Mouse (Mus musculus) C2C12 (cell line): ENCODE results near the gene Tbxas1. TPM values are rescaled to one million over a fixed set of nuclear protein-coding genes. Genes with fewer than 3 reads are reported as not detected.

Experiments used
- H3K27me3 ChIP-seq: one replicate; pipeline ENCODE4 v1.6.1; 2011; ENCODE audit not compliant: control insufficient read depth, insufficient read depth, insufficient read length
- H3K36me3 ChIP-seq: one replicate; pipeline ENCODE4 v1.6.1; 2011; ENCODE audit not compliant: control insufficient read depth, insufficient read depth
- H3K4me3 ChIP-seq: one replicate; pipeline ENCODE4 v1.5.1; 2011; ENCODE audit warnings: mild to moderate bottlenecking, control low read depth; ENCODE audit not compliant: poor library complexity, insufficient read depth, severe bottlenecking
- H3K79me2 ChIP-seq: one replicate; pipeline ENCODE4 v1.6.1; 2011; ENCODE audit not compliant: control insufficient read depth, insufficient read depth
- H3K79me3 ChIP-seq: one replicate; pipeline ENCODE4 v1.6.1; 2011; ENCODE audit warnings: low read depth, control low read depth
- H3ac ChIP-seq: one replicate; pipeline ENCODE3; 2011; ENCODE audit warnings: low read depth; ENCODE audit not compliant: control insufficient read depth, insufficient read length
- CEBPB ChIP-seq: IDR thresholded peaks from one replicate; pipeline ENCODE4 v1.6.1; 2011; ENCODE audit warnings: low read depth, mild to moderate bottlenecking, control low read depth, moderate library complexity
- CTCF ChIP-seq: IDR thresholded peaks from one replicate; pipeline ENCODE4 v1.5.1; 2011; ENCODE audit not compliant: control insufficient read depth, insufficient read depth, insufficient read length
- FOSL1 ChIP-seq: IDR thresholded peaks from one replicate; pipeline ENCODE4 v1.8.0; 2011; ENCODE audit warnings: mild to moderate bottlenecking, low read length; ENCODE audit not compliant: poor library complexity, insufficient read depth, severe bottlenecking
- MAX ChIP-seq: IDR thresholded peaks from one replicate; pipeline ENCODE4 v1.6.1; 2011; ENCODE audit warnings: mild to moderate bottlenecking, control low read depth
- MYOD1 ChIP-seq: IDR thresholded peaks from one replicate; pipeline ENCODE4 v1.6.1; 2011; ENCODE audit warnings: low read depth; ENCODE audit not compliant: control insufficient read depth, insufficient read length
- MYOG ChIP-seq: IDR thresholded peaks from one replicate; pipeline ENCODE4 v1.6.1; 2011; ENCODE audit not compliant: control insufficient read depth, insufficient read length; ENCODE audit errors: extremely low read depth
- USF1 ChIP-seq: IDR thresholded peaks from one replicate; pipeline ENCODE4 v1.6.1; 2011; ENCODE audit warnings: low read depth, mild to moderate bottlenecking, control low read depth, moderate library complexity
- polyA plus RNA-seq: library from polyadenylated mRNA; unstranded; fragments of >200 nt; fragmentation: generic; extraction: Trizol; gene quantifications from one replicate; pipeline ENCODE4 v1.2.1, GENCODE M21; 2012; ENCODE audit warnings: missing spikeins

The Tbxas1 gene
- polyA plus RNA-seq, 1 experiment = 0.06 TPM

GRCm38 (mm10) chr6:38881975-38882374 is 6.8 kb downstream of the Tbxas1 start:
- no peaks in the 10 kb centered on the region for H3K36me3 ChIP-seq
- TF ChIP-seq MAX = no peak
- TF ChIP-seq MYOG = no peak
- TF ChIP-seq CTCF = no peak
- no peak for TF ChIP-seq MYOD1
- TF ChIP-seq CEBPB = no peak
- no peak for TF ChIP-seq USF1
- TF ChIP-seq FOSL1 = no peak
- H3ac ChIP-seq = no peak overlapping the region
- H3K79me2 ChIP-seq = no peaks in the 10 kb centered on the region
- no peak overlapping the region for H3K4me3 ChIP-seq
- no peaks in the 10 kb centered on the region for H3K27me3 ChIP-seq
- H3K79me3 ChIP-seq = no peaks in the 10 kb centered on the region

- TF ChIP-seq MAX (no peak), CEBPB (no peak), USF1 (no peak), MYOG (no peak), CTCF (no peak), FOSL1 (no peak), MYOD1 (no peak)
- Histone ChIP-seq H3K27me3 (no peaks in the 10 kb centered on the region), H3ac (no peak overlapping the region), H3K79me2 (no peaks in the 10 kb centered on the region), H3K36me3 (no peaks in the 10 kb centered on the region), H3K79me3 (no peaks in the 10 kb centered on the region), H3K4me3 (no peak overlapping the region)
These were observed 7.5 kb downstream of the Tbxas1 start for GRCm38 (mm10) chr6:38882728-38883171.

DNA sequence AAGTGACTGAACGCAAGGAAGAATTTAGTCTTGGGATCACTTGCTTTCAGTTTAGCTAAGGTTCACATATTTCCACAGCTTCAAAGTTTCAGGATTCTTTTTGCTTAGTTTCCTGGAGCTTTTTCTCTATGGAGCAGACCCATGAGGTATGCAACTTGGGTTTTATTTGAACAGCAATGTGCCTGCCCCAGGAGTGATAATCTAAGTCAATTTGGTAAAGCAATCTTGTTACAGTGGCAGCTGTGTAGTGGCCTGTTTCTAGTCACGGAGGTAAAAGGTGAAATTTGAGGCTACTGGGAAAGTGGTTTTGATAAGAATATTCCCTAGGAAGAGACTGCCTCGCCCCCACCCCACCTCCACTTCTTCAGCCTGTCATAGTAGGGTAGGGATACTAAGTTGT is 9.3 kb downstream of the Tbxas1 start:
- TF ChIP-seq MAX (no peak), CTCF (no peak), CEBPB (no peak), USF1 (no peak), MYOD1 (no peak), MYOG (no peak), FOSL1 (no peak)
- H3K79me2 ChIP-seq = no peaks in the 10 kb centered on the region
- H3K79me3 ChIP-seq = no peaks in the 10 kb centered on the region
- H3K4me3 ChIP-seq = no peak overlapping the region
- H3K27me3 ChIP-seq = no peaks in the 10 kb centered on the region
- H3K36me3 ChIP-seq = no peaks in the 10 kb centered on the region
- no peak overlapping the region for H3ac ChIP-seq

- Histone ChIP-seq H3K79me2 (no peaks in the 10 kb centered on the region), H3K36me3 (no peaks in the 10 kb centered on the region), H3ac (no peak overlapping the region), H3K79me3 (no peaks in the 10 kb centered on the region), H3K4me3 (no peak overlapping the region), H3K27me3 (no peaks in the 10 kb centered on the region)
- TF ChIP-seq CTCF (no peak), USF1 (no peak), FOSL1 (no peak), CEBPB (no peak), MAX (no peak), MYOG (no peak), MYOD1 (no peak)
These were observed 9.9 kb downstream of the Tbxas1 start for GRCm38 (mm10) chr6:38885132-38885531.

DNA sequence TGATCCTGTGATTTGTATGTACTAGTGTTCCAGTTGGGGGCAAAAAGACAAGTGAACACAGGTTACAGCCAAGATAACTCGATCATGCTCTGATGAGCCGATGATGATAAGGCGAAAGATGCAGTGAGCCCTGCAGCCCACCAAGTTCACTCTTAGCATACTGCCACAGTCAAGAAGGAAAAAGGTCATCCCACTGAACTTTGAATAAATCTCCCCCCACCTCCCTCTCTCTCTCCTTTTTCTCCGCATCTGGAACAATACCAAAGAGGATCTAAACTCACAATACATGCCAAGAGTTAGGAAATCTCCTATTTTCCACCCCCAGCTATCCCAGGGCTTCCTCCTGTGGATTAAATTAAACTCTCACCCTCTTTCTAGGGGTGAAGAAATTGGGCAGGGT is 12.2 kb downstream of the Tbxas1 start:
- Histone ChIP-seq H3K4me3 (no peak overlapping the region), H3K79me2 (no peaks in the 10 kb centered on the region), H3K27me3 (no peaks in the 10 kb centered on the region), H3K36me3 (no peaks in the 10 kb centered on the region), H3ac (no peak overlapping the region), H3K79me3 (no peaks in the 10 kb centered on the region)
- TF ChIP-seq MYOG (no peak), FOSL1 (no peak), USF1 (no peak), CEBPB (no peak), MYOD1 (no peak), MAX (no peak), CTCF (no peak)

DNA sequence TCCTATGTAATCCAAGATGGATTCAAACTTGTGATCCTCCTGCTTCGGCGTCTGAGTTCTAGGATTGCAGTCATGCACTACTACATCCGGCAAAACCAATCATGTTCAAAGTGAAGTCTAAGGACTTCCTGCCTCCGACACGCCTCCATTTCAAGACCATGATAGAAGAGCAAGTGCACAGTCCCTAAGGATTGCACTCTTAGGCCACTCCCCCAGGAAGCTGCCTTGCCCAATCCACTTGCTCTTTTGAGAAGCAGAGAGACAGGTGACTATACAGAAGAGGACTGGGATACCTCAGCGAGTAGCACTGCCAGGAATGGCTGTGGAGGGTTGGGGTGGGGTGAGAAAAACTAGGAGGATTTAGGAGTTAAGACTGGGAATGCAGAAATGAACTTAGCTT is 14.0 kb downstream of the Tbxas1 start:
- no peak overlapping the region for H3K4me3 ChIP-seq
- no peaks in the 10 kb centered on the region for H3K79me3 ChIP-seq
- H3ac ChIP-seq = no peak overlapping the region
- H3K36me3 ChIP-seq = no peaks in the 10 kb centered on the region
- TF ChIP-seq MYOG (no peak), USF1 (no peak), MAX (no peak), MYOD1 (no peak), CEBPB (no peak), CTCF (no peak), FOSL1 (no peak)
- H3K27me3 ChIP-seq = no peaks in the 10 kb centered on the region
- no peaks in the 10 kb centered on the region for H3K79me2 ChIP-seq
